Mouse (Mus musculus) brown adipose tissue, adult 24 weeks (tissue): ENCODE measurements around the gene Mtmr3. TPM values are rescaled to one million over a fixed set of nuclear protein-coding genes. Genes with fewer than 3 reads are reported as not detected.
A peak's percentile ranks its signal among the peaks of the same experiment; 100 is the strongest.

Source experiments
- H3K27ac ChIP-seq: fragments of 200-500 bp; replicated peaks from 2 replicates; pipeline ENCODE4 v1.5.1; 2012; ENCODE audit warnings: low read depth, mild to moderate bottlenecking, low read length
- H3K4me1 ChIP-seq: fragments of 200-500 bp; 2 replicates; pipeline ENCODE4 v1.6.1; 2012; ENCODE audit warnings: low read length, mixed read lengths; ENCODE audit not compliant: control insufficient read depth, insufficient read depth, insufficient read length
- H3K4me3 ChIP-seq: fragments of 200-500 bp; 2 replicates; pipeline ENCODE4 v1.5.1; 2012; ENCODE audit warnings: low read depth, mild to moderate bottlenecking, low read length, moderate library complexity; ENCODE audit not compliant: insufficient read depth
- polyA plus RNA-seq: library from polyadenylated mRNA; stranded (reverse); fragments of >200 nt; gene quantifications from 2 replicates; pipeline ENCODE4 v1.2.4, GENCODE M21; 2012; ENCODE audit not compliant: missing spikeins, insufficient read depth, insufficient read length

Mtmr3 gene
- polyA plus RNA-seq, 1 experiment = 13.3 TPM

- H3K27ac ChIP-seq = no peak overlapping the region
- no peaks in the 10 kb centered on the region; the same call in 1 of the 2 replicates for H3K4me1 ChIP-seq
- no peak overlapping the region for H3K4me3 ChIP-seq
These were observed 122.0 kb downstream of the Mtmr3 start for GRCm38 (mm10) chr11:4472464-4473179.

GRCm38 (mm10) chr11:4471734-4472133 is 122.9 kb downstream of the Mtmr3 start:
- Histone ChIP-seq H3K27ac (no peak overlapping the region), H3K4me1 (peaks cover 2% of the 10 kb centered on the region; the same call in 1 of the 2 replicates), H3K4me3 (no peak overlapping the region)

GRCm38 (mm10) chr11:4471251-4471650 is 123.4 kb downstream of the Mtmr3 start:
- Histone ChIP-seq H3K4me1 (peaks cover 5% of the 10 kb centered on the region; the same call in 1 of the 2 replicates), H3K4me3 (no peak overlapping the region), H3K27ac (no peak overlapping the region)

- Histone ChIP-seq H3K4me3 (no peak overlapping the region), H3K27ac (no peak overlapping the region), H3K4me1 (peaks cover 14% of the 10 kb centered on the region; the same call in 1 of the 2 replicates)
These were observed 125.6 kb downstream of the Mtmr3 start for GRCm38 (mm10) chr11:4469091-4469490.

DNA sequence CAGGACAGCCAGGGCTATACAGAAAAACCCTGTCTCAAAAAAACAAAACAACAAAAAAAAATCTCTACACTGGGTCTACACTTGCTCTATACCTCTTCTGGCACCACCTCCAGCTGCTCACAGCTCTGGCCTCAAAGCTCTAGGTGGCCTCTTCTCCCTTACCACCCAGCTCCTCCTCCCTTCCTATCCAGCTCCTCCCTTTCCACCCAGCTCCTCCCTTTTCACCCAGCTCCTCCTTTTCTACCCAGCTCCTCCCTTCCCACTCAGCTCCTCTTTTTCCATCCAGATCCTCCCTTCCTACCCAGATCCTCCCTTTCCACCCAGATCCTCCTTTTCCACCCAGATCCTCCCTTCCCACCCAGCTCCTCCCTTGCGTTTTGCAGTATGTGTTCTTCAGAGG is 127.2 kb downstream of the Mtmr3 start:
- Histone ChIP-seq H3K4me3 (no peak overlapping the region), H3K4me1 (peaks cover 14% of the 10 kb centered on the region; the same call in 1 of the 2 replicates), H3K27ac (no peak overlapping the region)

DNA sequence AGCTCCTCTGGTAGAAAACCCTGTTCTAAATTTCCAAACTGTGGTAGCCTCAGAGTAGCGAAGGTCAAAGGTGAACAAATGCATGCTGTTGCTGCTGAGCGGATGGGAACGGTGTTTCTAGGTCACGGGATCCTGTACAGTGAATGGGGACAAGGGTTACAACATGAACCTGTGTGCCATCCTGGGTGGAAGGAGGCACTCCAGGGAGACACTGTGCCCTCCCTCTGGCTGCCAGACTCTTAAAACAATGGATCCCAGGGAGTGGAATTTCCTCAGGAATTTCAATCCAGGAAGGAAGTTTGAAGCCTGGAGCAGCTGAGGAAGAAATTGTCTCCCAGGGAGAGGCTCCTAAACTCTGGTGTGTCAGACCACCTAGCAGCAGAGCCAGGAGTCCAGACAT is 128.5 kb downstream of the Mtmr3 start:
- Histone ChIP-seq H3K4me3 (no peak overlapping the region), H3K27ac (peak overlapping the region; percentile 72), H3K4me1 (peaks cover 14% of the 10 kb centered on the region; the same call in 1 of the 2 replicates)

- H3K27ac ChIP-seq = no peak overlapping the region
These were observed 130.0 kb downstream of the Mtmr3 start for GRCm38 (mm10) chr11:4464616-4465015.

GRCm38 (mm10) chr11:4464186-4464585 is 130.5 kb downstream of the Mtmr3 start:
- no peak overlapping the region for H3K27ac ChIP-seq
- peaks cover 14% of the 10 kb centered on the region; the same call in 1 of the 2 replicates for H3K4me1 ChIP-seq
- H3K4me3 ChIP-seq = no peak overlapping the region

More at GRCm38 (mm10) chr11:4464616-4465015, 130.0 kb downstream of the Mtmr3 start:
- no peak overlapping the region for H3K4me3 ChIP-seq
- peaks cover 14% of the 10 kb centered on the region; the same call in 1 of the 2 replicates for H3K4me1 ChIP-seq

GRCm38 (mm10) chr11:4462868-4463267 is 131.8 kb downstream of the Mtmr3 start:
- Histone ChIP-seq H3K4me1 (peaks cover 14% of the 10 kb centered on the region; the same call in 1 of the 2 replicates), H3K4me3 (no peak overlapping the region), H3K27ac (no peak overlapping the region)

DNA sequence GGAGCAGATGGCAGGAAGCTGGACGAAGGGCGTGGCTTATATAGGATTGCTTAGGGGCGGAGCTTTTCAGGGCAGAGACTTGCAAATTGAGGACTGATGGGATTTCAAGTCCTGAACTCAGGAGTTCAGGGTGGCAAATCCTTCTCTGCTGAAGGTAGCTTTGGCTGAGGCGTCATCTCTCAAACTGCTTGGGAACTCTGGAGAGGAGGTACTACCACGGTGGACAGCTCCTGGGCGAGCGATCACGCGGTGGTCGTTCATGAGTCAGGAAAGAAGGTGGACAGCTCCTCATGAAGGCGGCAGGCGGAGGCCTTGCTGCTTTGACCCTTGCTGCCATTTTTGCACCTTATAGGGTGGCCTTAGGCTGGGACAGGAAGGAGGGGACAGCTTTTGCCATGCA is 133.5 kb downstream of the Mtmr3 start:
- Histone ChIP-seq H3K27ac (no peak overlapping the region), H3K4me3 (no peak overlapping the region), H3K4me1 (peaks cover 9% of the 10 kb centered on the region; the same call in 1 of the 2 replicates)

- Histone ChIP-seq H3K27ac (no peak overlapping the region), H3K4me1 (peaks cover 5% of the 10 kb centered on the region; the same call in 1 of the 2 replicates), H3K4me3 (no peak overlapping the region)
These were observed 134.0 kb downstream of the Mtmr3 start for GRCm38 (mm10) chr11:4460615-4461014.

DNA sequence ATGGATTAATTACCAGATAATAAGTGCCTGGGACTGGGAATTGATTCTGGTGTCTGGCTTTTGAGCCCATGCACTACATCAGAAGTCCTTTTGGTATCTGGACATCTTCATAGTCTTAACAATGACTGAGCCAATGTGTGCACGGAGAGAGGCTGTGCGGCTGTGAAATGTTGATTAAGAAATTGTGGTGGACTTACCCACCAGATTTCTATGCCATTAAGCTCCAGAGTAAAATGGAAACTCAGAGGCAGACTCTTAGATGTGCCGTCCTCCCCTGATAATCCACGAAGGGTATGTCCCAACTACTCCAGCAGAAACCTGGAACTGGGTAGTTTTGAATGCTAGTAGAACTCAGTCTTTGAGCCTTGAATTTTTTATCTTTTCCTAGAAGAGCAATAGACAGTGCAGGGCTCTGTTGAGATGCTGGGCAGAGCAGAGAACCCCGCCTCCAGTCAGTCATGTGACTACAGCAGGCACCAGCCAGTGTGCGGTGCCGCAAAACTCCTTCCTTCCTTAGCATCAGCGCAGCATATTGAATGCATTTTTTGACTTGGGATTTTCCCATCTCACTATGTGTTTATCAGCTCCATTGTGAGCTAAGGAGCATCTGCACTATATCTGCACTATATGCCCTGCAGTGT is 139.6 kb downstream of the Mtmr3 start:
- Histone ChIP-seq H3K4me1 (no peaks in the 10 kb centered on the region), H3K27ac (no peak overlapping the region), H3K4me3 (no peak overlapping the region)

GRCm38 (mm10) chr11:4452467-4453184 is 142.0 kb downstream of the Mtmr3 start:
- Histone ChIP-seq H3K4me3 (no peak overlapping the region), H3K4me1 (no peaks in the 10 kb centered on the region), H3K27ac (no peak overlapping the region)

DNA sequence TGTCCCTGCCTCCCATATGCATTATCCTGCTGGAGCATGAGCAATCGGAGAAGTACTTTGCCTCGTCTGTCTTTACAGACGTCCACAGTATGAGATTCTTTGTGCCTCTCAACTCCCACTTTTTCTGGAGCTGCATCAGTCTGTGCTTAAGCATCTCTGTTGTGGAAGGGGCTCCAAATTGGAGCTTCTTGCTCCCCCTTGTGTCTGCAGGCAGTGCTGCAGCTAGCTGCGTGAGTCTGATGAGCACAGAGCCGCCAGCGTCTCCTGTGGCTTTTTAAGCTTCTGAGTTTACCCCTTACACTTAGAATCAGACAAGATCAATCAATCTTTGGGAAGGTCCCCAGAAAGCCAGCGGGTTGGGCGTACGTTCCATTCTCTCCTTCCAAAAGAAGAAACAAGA is 143.5 kb downstream of the Mtmr3 start:
- Histone ChIP-seq H3K4me1 (no peaks in the 10 kb centered on the region), H3K4me3 (no peak overlapping the region), H3K27ac (no peak overlapping the region)

DNA sequence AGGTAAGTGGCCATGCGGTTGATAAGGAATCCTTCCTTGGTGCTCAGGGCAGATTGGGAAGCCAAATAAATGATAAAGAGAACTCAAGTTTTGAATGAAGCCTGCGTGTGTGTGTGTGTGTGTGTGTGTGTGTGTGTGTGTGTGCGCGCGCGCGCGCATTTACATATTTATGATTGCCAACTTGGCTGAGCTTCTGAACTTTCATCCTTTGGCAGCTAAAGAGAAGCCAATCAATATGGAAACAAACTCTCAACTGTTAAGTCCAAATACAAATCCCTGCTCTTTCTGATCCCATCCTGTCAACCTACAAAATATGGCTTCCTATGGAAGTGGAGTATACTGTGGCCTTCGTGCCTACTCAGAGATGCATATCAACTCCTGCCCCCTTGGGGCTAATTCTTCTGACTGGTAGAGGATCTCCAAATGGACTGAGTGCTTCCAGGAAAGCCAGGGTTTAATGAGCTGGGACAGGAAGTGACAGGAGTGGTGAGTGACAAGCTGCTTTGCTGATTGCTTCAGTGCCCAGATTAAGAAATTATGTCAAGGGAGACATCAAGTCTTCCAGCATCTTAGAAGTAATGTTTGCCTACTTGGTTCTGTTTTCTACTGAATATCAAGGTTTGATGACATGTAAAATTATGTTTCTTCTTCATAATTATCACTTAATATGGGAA is 148.3 kb downstream of the Mtmr3 start:
- Histone ChIP-seq H3K4me1 (no peaks in the 10 kb centered on the region), H3K4me3 (no peak overlapping the region), H3K27ac (no peak overlapping the region)
